Mouse (Mus musculus): ENCODE results near the gene Atrnl1.

- TF ChIP-seq CTCF (IDR thresholded peaks at IDR 0.05; ENCODE audit: extremely low read depth, insufficient read length, insufficient replicate concordance, low read depth, low read length) (no peak), POLR2A (IDR thresholded peaks at IDR 0.05; ENCODE audit: low read depth, low read length) (no peak)
Observed at GRCm38 (mm10) chr19:58120661-58121060, 509.8 kb downstream of the Atrnl1 start.

Data from small intestine, adult 2 months (tissue).